Mouse (Mus musculus) left cerebral cortex, postnatal 25 days (tissue): Measurements from ENCODE around the gene Ccdc184. TPM values are rescaled to one million over a fixed set of nuclear protein-coding genes. Genes with fewer than 3 reads are reported as not detected.
A peak's percentile ranks its signal among the peaks of the same experiment; 100 is the strongest.

Experiments used
- DNase-seq, 2 experiments: peaks; one replicate each; pipeline ENCODE4 v3.0.0; 2022; ENCODE audit warnings: low spot score in 2 of 2, mixed read lengths in 1 of 2
- intact Hi-C: fragments of 180-260 bp; cut with DNase I; formaldehyde crosslinking; loops from one replicate; pipeline ENCODE4 v1.15.1; 2025
- total RNA-seq, 2 experiments: library from RNA; stranded (reverse); gene quantifications; 2 replicates each; pipeline ENCODE4 v1.2.3; 2021

Ccdc184 gene
- total RNA-seq, 2 experiments from 2014 or later = 18.8 to 21.1 TPM

GRCm38 (mm10) chr15:98154146-98154545 is 12.8 kb upstream of the Ccdc184 start:
- DNase-seq = no peak
- intact Hi-C loops = no loop called here

GRCm38 (mm10) chr15:98154631-98155030 is 12.3 kb upstream of the Ccdc184 start:
- intact Hi-C loops = no loop called here

GRCm38 (mm10) chr15:98155272-98155671 is 11.7 kb upstream of the Ccdc184 start:
- intact Hi-C loops = no loop called here
- no peak for DNase-seq

More at GRCm38 (mm10) chr15:98154631-98155030, 12.3 kb upstream of the Ccdc184 start:
- no peak for DNase-seq

- intact Hi-C loops = no loop called here
- no peak for DNase-seq
Observed at GRCm38 (mm10) chr15:98155944-98156343, 11.0 kb upstream of the Ccdc184 start.

- intact Hi-C loops = no loop called here
- no peak for DNase-seq
Observed at GRCm38 (mm10) chr15:98157253-98157652, 9.7 kb upstream of the Ccdc184 start.

GRCm38 (mm10) chr15:98161026-98161805 is 5.7 kb upstream of the Ccdc184 start:
- DNase-seq = no peak
- intact Hi-C loops = no loop called here

- no peak for DNase-seq
- intact Hi-C loops = no loop called here
Observed at GRCm38 (mm10) chr15:98162561-98162960, 4.4 kb upstream of the Ccdc184 start.

GRCm38 (mm10) chr15:98165525-98165924 is 1.4 kb upstream of the Ccdc184 start, which contains the start of gene Asb8:
TSS of gene Asb8 (minus strand) at chr15:98165625.
- intact Hi-C loops = loop anchor here (5.0 kb wide), 1 partner anchor 73 kb away; the partner anchor contains the start of genes Pfkm and Senp1
- DNase-seq = no peak

GRCm38 (mm10) chr15:98167645-98168621 is 975 bp downstream of the Ccdc184 start:
- DNase-seq = peak; percentile 93 to 96
- intact Hi-C loops = loop anchor here (5.0 kb wide), 1 partner anchor 76 kb away; the partner anchor contains the start of genes Pfkm and Senp1

GRCm38 (mm10) chr15:98168622-98169004 is 1.7 kb downstream of the Ccdc184 start:
- intact Hi-C loops = loop anchor here (5.0 kb wide), 1 partner anchor 76 kb away; the partner anchor contains the start of genes Pfkm and Senp1
- no peak for DNase-seq

- DNase-seq = peak; percentile 47 to 82
- intact Hi-C loops = no loop called here
Observed at GRCm38 (mm10) chr15:98170365-98170764, 3.4 kb downstream of the Ccdc184 start.

- no peak for DNase-seq
- intact Hi-C loops = no loop called here
Observed at GRCm38 (mm10) chr15:98170917-98171316, 4.0 kb downstream of the Ccdc184 start.

- DNase-seq = no peak
- intact Hi-C loops = no loop called here
Observed at GRCm38 (mm10) chr15:98172113-98172512, 5.2 kb downstream of the Ccdc184 start.

- DNase-seq = peak; percentile 87 to 94
- intact Hi-C loops = no loop called here
Observed at GRCm38 (mm10) chr15:98173821-98174220, 6.9 kb downstream of the Ccdc184 start.

GRCm38 (mm10) chr15:98177320-98177719 is 10.4 kb downstream of the Ccdc184 start:
- intact Hi-C loops = no loop called here
- no peak for DNase-seq

GRCm38 (mm10) chr15:98180567-98181131 is 13.7 kb downstream of the Ccdc184 start:
- intact Hi-C loops = loop anchor here (2.0 to 5.0 kb wide), 2 partner anchors 117 to 210 kb away; partner anchors contain the start of gene Zfp641
- no peak for DNase-seq

- peak; percentile 91 to 98 for DNase-seq
- intact Hi-C loops = loop anchor here (2.0 to 5.0 kb wide), 2 partner anchors 116 to 210 kb away; partner anchors contain the start of gene Zfp641
Observed at GRCm38 (mm10) chr15:98181132-98181711, 14.3 kb downstream of the Ccdc184 start.

- intact Hi-C loops = loop anchor here (2.0 to 5.0 kb wide), 2 partner anchors 115 to 209 kb away; partner anchors contain the start of gene Zfp641
- DNase-seq = no peak
Observed at GRCm38 (mm10) chr15:98181856-98182570, 15.1 kb downstream of the Ccdc184 start.
